Mouse (Mus musculus) midbrain, embryonic 12.5 days (tissue): Measurements from ENCODE around the gene C2cd4b. TPM values are rescaled to one million over a fixed set of nuclear protein-coding genes. Genes with fewer than 3 reads are reported as not detected.

Experiments used
- ATAC-seq: fragments of 200-750 bp; cut with Nextera tagmentation; 2 replicates; pipeline ENCODE4 v1.8.0; 2017; ENCODE audit warnings: low read depth, moderate TSS enrichment, moderate library complexity; ENCODE audit not compliant: low FRiP score
- H3K27ac ChIP-seq: fragments of 300-500 bp; sonication (generic); replicated peaks from 2 replicates; pipeline ENCODE4 v1.5.1; 2016; ENCODE audit warnings: mild to moderate bottlenecking
- H3K27me3 ChIP-seq: fragments of 300-500 bp; sonication (generic); 2 replicates; pipeline ENCODE4 v1.6.1; 2016; ENCODE audit warnings: mild to moderate bottlenecking
- H3K36me3 ChIP-seq: fragments of 300-500 bp; sonication (generic); 2 replicates; pipeline ENCODE4 v1.6.1; 2016
- H3K4me1 ChIP-seq: fragments of 300-500 bp; sonication (generic); 2 replicates; pipeline ENCODE4 v1.6.1; 2016
- H3K4me2 ChIP-seq: fragments of 300-500 bp; sonication (generic); replicated peaks from 2 replicates; pipeline ENCODE4 v1.6.1; 2016; ENCODE audit warnings: mild to moderate bottlenecking, moderate library complexity
- H3K4me3 ChIP-seq: fragments of 300-500 bp; sonication (generic); 2 replicates; pipeline ENCODE4 v1.5.1; 2016; ENCODE audit warnings: mild to moderate bottlenecking
- H3K9ac ChIP-seq: fragments of 300-500 bp; sonication (generic); replicated peaks from 2 replicates; pipeline ENCODE4 v1.6.1; 2016; ENCODE audit warnings: mild to moderate bottlenecking, moderate library complexity
- H3K9me3 ChIP-seq: fragments of 300-500 bp; sonication (generic); 2 replicates; pipeline ENCODE4 v1.6.1; 2016; ENCODE audit warnings: mild to moderate bottlenecking
- WGBS: fragments of 180-500 bp; shearing (Covaris S2); methylation state at CpG from one replicate; pipeline ENCODE4 v1.1.7; 2016; 5-methylcytosine and 5-hydroxymethylcytosine counted together
- polyA plus RNA-seq: library from polyadenylated mRNA; unstranded; fragments of >200 nt; fragmentation: Nextera tagmentation; extraction: Ambion mirVana; gene quantifications from 2 replicates; pipeline ENCODE4 v1.2.1, GENCODE M21; 2016

C2cd4b gene
- polyA plus RNA-seq, 1 experiment from 2014 or later: 0.32 TPM

DNA sequence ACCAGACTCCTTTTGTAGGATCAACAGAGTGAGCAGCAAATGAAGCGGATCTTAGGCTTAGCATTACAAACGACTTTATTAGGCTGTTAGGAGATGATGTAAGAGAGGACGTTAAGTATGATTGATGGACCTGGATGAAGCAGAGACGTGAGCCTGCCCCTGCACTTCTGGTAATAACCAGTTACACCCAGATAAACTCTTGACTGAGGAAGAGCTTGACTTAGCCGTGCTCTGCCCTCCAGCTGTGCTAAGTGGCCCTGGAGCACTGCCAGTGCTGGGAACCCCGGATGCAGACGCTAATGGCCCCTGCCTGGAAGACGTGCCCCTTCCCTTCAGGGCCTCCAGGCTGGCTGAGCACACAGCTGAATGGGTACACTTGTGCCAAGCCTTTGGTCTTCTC is 19.3 kb downstream of the C2cd4b start:
- WGBS: 54% methylated on average over 8 of the region's 8 CpGs
- no peaks in the 10 kb centered on the region for H3K9me3 ChIP-seq
- H3K4me3 ChIP-seq: no peak overlapping the region
- peaks cover 2% of the 10 kb centered on the region; the same call in 1 of the 2 replicates for H3K27me3 ChIP-seq
- no peak overlapping the region for H3K9ac ChIP-seq
- H3K4me1 ChIP-seq: no peaks in the 10 kb centered on the region
- ATAC-seq: no peak
- no peak overlapping the region for H3K27ac ChIP-seq
- no peak overlapping the region for H3K4me2 ChIP-seq
- no peaks in the 10 kb centered on the region for H3K36me3 ChIP-seq

DNA sequence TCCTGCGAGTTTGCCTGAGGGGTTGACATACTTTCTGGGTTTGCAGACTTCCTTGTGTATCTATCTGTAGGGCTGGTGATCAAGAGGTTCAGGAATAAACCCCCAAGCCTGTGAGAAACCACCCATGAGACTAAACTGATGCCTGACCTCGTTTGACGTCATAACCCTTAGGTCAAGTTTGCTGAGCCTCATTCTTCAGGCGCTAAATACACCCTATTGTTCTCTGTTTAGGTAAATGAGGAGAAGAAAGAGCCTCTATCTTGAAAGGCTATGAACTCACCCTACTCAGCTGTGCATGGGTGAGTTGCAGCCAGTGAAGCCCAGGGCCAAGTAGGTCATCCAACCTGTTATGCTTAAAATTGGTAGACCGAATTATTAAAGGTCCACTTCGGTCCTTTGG is 23.5 kb downstream of the C2cd4b start:
- Histone ChIP-seq H3K4me1 (no peaks in the 10 kb centered on the region), H3K4me2 (no peak overlapping the region), H3K9me3 (no peaks in the 10 kb centered on the region), H3K27ac (no peak overlapping the region), H3K9ac (no peak overlapping the region), H3K36me3 (no peaks in the 10 kb centered on the region), H3K4me3 (no peak overlapping the region), H3K27me3 (no peaks in the 10 kb centered on the region)
- no peak for ATAC-seq
- 73% methylated on average over 6 of the region's 6 CpGs for WGBS

DNA sequence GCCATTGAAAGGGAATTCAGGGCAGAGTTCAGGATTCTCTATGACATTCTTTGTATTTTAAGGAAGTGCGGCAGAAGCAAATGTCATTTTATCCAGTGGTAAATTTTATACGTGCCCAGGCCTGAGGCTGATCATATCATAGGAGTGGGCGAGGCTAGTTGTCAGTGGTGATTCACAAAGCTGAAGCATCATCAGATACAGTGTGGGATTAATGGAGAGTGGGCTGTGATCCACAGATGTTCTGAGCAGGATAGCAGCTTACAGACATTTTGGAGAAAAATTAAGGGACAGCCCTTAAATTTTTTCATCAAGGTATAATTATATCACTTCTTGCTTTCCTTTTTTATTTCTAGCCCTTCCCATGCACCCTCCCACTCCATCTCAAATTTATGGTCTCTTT is 24.2 kb downstream of the C2cd4b start:
- WGBS: 95% methylated on average over 3 of the region's 3 CpGs
- H3K9me3 ChIP-seq: no peaks in the 10 kb centered on the region
- no peak overlapping the region for H3K4me3 ChIP-seq
- H3K36me3 ChIP-seq: no peaks in the 10 kb centered on the region
- no peak overlapping the region for H3K27ac ChIP-seq
- H3K9ac ChIP-seq: no peak overlapping the region
- no peaks in the 10 kb centered on the region for H3K27me3 ChIP-seq
- H3K4me1 ChIP-seq: no peaks in the 10 kb centered on the region
- H3K4me2 ChIP-seq: no peak overlapping the region
- no peak for ATAC-seq

DNA sequence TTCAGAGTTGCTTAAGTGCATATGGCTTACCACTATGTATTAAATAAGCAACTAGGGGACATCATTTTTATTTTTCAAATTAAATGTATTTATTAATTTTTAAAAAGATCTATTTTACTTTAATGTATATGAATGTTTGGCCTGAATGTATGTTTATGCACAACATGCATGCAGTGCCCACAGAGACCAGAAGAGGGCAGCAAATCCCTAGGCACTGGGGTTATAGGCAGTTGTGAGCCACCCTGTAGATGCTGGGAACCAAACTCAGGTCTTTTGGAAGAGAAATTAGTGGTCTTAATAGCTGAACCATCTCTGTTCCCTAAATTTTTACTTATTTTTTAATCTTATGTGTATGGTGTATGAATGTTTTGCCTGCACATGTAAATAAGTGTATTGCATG is 24.7 kb downstream of the C2cd4b start:
- Histone ChIP-seq H3K27ac (no peak overlapping the region), H3K4me1 (no peaks in the 10 kb centered on the region), H3K9ac (no peak overlapping the region), H3K36me3 (no peaks in the 10 kb centered on the region), H3K27me3 (no peaks in the 10 kb centered on the region), H3K4me3 (no peak overlapping the region), H3K9me3 (no peaks in the 10 kb centered on the region), H3K4me2 (no peak overlapping the region)
- no peak for ATAC-seq

DNA sequence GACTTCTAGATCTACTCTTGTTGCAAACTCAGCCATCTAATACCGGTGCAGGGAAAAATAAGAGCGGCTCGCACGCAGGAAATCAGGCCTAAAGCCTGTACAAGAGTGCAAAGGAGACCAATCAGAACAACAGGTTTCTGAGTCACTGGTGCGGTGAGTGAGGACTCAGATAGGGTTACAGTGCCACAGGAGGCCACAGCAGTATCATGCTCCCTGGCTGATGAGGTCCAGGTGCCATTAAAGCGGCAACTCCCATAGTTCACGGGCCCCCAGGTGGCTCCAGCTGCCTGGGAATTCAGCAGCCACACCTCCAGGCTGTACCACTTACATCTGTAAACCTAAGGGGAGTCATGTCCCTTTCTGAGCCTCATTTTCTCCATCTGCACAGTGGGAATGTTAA is 27.1 kb downstream of the C2cd4b start:
- WGBS: 87% methylated on average over 7 of the region's 7 CpGs
- Histone ChIP-seq H3K4me2 (no peak overlapping the region), H3K9ac (no peak overlapping the region), H3K27me3 (no peaks in the 10 kb centered on the region), H3K9me3 (no peaks in the 10 kb centered on the region), H3K4me3 (no peak overlapping the region), H3K36me3 (no peaks in the 10 kb centered on the region), H3K4me1 (no peaks in the 10 kb centered on the region), H3K27ac (no peak overlapping the region)
- no peak for ATAC-seq

DNA sequence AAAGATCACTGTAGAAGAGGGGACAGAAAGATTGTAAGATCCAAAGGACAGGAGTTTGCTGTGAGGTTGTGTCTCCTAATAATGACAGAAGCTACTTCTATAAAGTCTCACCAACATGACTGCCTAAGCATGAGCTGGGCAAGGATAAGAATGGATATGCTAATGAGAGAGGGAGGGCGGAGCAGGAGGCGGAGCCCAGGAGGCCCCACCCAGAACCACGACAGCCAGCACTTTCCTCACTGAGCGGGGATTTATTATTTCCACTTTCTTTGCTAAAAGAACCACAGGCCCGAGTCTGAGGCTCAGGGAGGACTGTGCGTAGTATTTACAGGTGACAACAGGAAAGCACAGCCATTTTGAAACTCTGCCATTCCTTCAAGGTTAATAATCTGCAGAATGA is 28.4 kb downstream of the C2cd4b start:
- no peaks in the 10 kb centered on the region for H3K36me3 ChIP-seq
- H3K4me1 ChIP-seq: no peaks in the 10 kb centered on the region
- H3K27ac ChIP-seq: no peak overlapping the region
- H3K9ac ChIP-seq: no peak overlapping the region
- no peak overlapping the region for H3K4me3 ChIP-seq
- no peak overlapping the region for H3K4me2 ChIP-seq
- H3K9me3 ChIP-seq: no peaks in the 10 kb centered on the region
- no peaks in the 10 kb centered on the region for H3K27me3 ChIP-seq
- ATAC-seq: no peak
- 64% methylated on average over 6 of the region's 6 CpGs for WGBS

DNA sequence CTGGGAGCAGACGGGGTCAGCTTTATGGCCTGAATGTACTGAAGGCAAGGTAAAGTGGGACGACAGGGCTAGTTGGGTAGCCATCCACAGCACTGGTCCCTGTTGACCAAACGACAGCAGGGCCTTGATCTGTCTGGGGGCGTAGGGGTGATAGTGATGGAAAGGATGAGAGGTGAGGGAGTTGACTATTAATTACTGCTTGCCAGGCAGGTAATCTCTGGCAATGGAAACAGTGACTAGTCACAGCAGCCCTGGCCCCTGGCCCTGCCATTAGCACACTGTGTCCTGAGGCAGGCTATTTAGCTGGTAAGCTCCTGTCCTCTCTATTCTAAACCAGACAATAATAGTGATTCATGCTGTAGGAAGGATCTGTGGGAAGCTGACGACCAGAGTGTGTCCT is 33.2 kb downstream of the C2cd4b start:
- H3K27me3 ChIP-seq: no peaks in the 10 kb centered on the region
- H3K4me2 ChIP-seq: no peak overlapping the region
- H3K27ac ChIP-seq: no peak overlapping the region
- no peak overlapping the region for H3K4me3 ChIP-seq
- no peaks in the 10 kb centered on the region for H3K9me3 ChIP-seq
- peaks cover 23% of the 10 kb centered on the region for H3K4me1 ChIP-seq
- 76% methylated on average over 5 of the region's 5 CpGs for WGBS
- no peak overlapping the region for H3K9ac ChIP-seq
- no peaks in the 10 kb centered on the region for H3K36me3 ChIP-seq
- no peak for ATAC-seq

DNA sequence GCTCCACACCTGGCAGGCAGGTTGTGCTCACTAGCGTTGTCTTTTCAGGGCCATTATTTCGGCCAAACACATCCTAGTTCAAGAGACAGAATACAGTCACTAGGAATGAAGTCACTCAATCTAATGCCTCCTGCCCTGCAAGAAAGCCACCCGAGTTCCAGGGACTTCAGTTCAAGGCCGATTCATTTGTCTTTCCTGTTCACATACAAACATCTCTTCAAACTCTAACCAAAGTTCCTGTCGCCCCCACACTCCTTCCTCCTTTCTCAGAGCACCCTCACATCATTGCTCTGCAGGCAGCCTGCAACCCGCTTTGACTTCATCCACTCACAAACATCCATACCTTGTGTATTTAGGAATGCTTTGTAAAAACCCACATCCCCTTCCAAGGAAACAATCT is 34.3 kb downstream of the C2cd4b start:
- Histone ChIP-seq H3K4me3 (no peak overlapping the region), H3K27ac (no peak overlapping the region), H3K4me2 (no peak overlapping the region), H3K4me1 (peaks cover 23% of the 10 kb centered on the region), H3K9ac (no peak overlapping the region), H3K27me3 (no peaks in the 10 kb centered on the region), H3K36me3 (no peaks in the 10 kb centered on the region), H3K9me3 (no peaks in the 10 kb centered on the region)
- WGBS: 83% methylated on average over 6 of the region's 6 CpGs
- no peak for ATAC-seq

DNA sequence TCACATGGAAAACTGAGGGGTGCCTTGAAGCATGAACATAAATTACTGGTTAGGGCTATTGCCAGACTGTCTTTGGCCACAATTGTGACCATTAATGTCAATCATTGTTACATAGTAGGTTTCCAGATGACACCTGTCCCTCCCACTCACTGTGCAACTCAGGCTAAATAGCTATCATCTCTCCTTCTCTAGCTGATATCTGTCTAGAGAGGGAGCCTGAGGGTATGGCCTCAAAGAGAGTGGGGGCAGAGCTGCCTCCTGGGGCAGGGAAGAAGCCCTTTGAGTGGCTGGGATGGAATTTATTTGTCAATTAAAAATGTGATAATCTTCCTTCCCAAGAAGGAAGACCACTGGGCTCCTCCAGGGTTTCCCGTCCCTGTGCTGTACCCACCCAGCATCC is 35.0 kb downstream of the C2cd4b start:
- peaks cover 23% of the 10 kb centered on the region for H3K4me1 ChIP-seq
- H3K4me2 ChIP-seq: no peak overlapping the region
- H3K27ac ChIP-seq: 0 out of 2 replicates have a peak overlapping the region, but pooled peaks have one; percentile 64
- H3K9me3 ChIP-seq: no peaks in the 10 kb centered on the region
- H3K9ac ChIP-seq: no peak overlapping the region
- 83% methylated on average over 1 of the region's 1 CpGs for WGBS
- no peak overlapping the region for H3K4me3 ChIP-seq
- no peaks in the 10 kb centered on the region for H3K27me3 ChIP-seq
- H3K36me3 ChIP-seq: no peaks in the 10 kb centered on the region
- no peak for ATAC-seq

DNA sequence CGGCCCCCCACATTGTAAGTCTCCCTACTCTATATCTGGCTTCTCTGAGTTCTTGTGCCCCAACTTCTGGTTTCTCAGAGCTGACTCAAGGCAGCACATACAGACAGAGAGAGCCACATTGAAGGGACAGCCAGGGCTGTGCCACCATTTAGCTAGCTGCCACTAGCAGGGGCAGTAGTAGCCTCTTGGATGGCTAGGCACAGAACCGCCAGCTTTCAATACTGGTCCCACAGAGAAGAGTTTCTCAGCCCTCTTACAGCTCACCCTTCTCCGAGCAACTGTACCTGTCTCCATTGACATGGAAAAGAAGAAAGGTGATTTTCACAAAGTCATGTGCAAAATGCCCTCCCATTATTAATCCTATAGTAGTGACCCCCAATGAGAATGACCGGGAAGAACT is 35.4 kb downstream of the C2cd4b start:
- no peak for ATAC-seq
- Histone ChIP-seq H3K9ac (no peak overlapping the region), H3K4me3 (no peak overlapping the region)

DNA sequence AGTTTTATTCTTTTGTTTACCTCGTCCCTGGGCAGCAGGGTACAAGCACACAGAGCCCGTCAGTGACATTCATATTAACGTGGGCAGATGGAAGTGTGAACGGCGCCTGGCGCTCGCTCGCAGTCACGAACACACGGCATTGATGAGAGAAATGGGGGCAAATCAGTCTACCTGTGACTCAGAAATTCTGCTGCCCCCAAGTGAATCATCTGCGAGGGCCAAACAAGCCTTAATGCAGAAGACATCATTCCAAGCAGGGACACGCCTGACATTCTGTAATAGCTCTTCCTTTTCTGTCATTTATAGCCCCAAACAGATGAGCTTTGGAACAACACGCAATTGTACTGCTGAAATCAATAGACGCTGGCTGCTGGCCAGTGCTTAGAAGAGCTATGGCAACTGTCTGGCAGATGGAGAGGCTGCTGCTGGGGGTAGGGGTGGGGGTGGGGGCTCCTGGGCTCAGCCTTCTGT is 36.0 kb downstream of the C2cd4b start:
- 59% methylated on average over 14 of the region's 14 CpGs for WGBS
- H3K4me2 ChIP-seq: no peak overlapping the region
- H3K9me3 ChIP-seq: no peaks in the 10 kb centered on the region
- no peaks in the 10 kb centered on the region for H3K27me3 ChIP-seq
- no peaks in the 10 kb centered on the region for H3K36me3 ChIP-seq
- peaks cover 23% of the 10 kb centered on the region for H3K4me1 ChIP-seq
- no peak overlapping the region for H3K4me3 ChIP-seq
- H3K9ac ChIP-seq: no peak overlapping the region
- peak; percentile 83 for ATAC-seq
- H3K27ac ChIP-seq: peak overlapping the region; percentile 64

More for the DNA sequence above, 35.4 kb downstream of the C2cd4b start:
- 87% methylated on average over 4 of the region's 4 CpGs for WGBS
- Histone ChIP-seq H3K4me2 (no peak overlapping the region), H3K4me1 (peaks cover 23% of the 10 kb centered on the region), H3K27me3 (no peaks in the 10 kb centered on the region), H3K9me3 (no peaks in the 10 kb centered on the region), H3K36me3 (no peaks in the 10 kb centered on the region), H3K27ac (peak overlapping the region; percentile 64; the same call in 1 of the 2 replicates)

DNA sequence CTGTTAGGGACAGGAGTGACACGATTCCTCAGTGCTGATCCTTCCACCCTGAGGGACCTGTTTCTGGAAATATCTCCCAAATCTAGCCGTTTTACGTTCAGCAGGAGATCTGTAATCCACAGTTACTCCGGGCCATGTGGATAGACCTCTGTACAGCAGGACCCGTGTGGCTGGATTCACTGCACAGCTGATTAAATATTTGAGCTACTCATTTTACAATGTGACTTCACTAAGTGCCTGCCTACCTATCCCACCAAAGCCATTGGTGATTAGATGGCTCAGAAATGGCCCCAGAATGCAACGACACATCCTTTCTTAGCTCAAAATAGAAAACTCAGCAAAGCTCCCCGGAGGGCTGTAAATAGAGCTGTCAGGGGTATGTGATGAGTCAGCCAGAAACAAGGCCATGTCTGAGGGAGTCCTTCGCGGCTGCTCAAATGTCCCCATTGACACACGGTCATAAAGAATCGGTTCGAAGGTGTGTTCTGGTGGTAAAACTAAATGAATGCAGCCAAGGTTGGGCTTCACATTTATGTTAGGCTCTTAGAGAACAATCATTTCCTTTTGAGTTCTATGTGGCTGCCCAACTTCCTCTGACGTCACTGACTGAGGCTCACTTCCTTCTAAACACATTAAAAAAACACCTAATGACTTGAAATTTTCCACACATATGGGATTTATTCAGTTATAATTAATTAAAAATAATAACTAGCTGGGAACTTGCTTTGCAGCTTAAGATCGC is 40.0 kb downstream of the C2cd4b start:
- WGBS: 73% methylated on average over 14 of the region's 14 CpGs
- H3K9ac ChIP-seq: no peak overlapping the region
- H3K4me3 ChIP-seq: no peak overlapping the region
- H3K36me3 ChIP-seq: no peaks in the 10 kb centered on the region
- 0 out of 2 replicates have a peak, but pooled peaks cover 3% of the 10 kb centered on the region for H3K27me3 ChIP-seq
- H3K9me3 ChIP-seq: no peaks in the 10 kb centered on the region
- H3K27ac ChIP-seq: no peak overlapping the region; the same call in 1 of the 2 replicates
- ATAC-seq: no peak
- no peak overlapping the region for H3K4me2 ChIP-seq
- peaks cover 20% of the 10 kb centered on the region for H3K4me1 ChIP-seq

DNA sequence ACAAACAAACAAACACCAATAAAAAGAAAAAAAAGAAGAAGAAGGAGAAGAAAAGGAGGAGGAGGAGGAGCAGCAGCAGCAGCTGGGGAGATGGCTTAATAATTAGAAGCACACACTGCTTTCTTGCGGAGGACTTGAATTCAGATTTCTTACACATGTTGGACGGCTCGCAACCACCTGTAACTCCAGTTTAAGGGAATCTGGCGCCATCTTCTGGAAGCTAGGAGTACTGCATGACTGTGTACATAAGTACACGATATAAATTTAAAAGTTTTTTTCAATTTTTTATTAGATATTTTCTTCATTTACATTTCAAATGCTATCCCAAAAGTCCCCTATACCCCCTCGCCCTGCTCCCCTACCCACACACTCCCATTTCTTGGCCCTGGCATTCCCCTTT is 43.0 kb downstream of the C2cd4b start:
- 0 out of 2 replicates have a peak, but pooled peaks cover 3% of the 10 kb centered on the region for H3K27me3 ChIP-seq
- H3K9ac ChIP-seq: no peak overlapping the region
- no peaks in the 10 kb centered on the region for H3K36me3 ChIP-seq
- H3K4me1 ChIP-seq: no peaks in the 10 kb centered on the region
- no peak overlapping the region for H3K4me2 ChIP-seq
- ATAC-seq: no peak
- H3K9me3 ChIP-seq: no peaks in the 10 kb centered on the region
- H3K4me3 ChIP-seq: no peak overlapping the region
- WGBS: 31% methylated on average over 6 of the region's 6 CpGs
- H3K27ac ChIP-seq: no peak overlapping the region
